Mouse (Mus musculus) C2C12 (cell line): ENCODE results near the gene Spef1.

Experiments used
- CTCF ChIP-seq: IDR thresholded peaks from one replicate; pipeline ENCODE4 v1.5.1; 2011; ENCODE audit not compliant: control insufficient read depth, insufficient read depth, insufficient read length
- USF1 ChIP-seq: IDR thresholded peaks from one replicate; pipeline ENCODE4 v1.6.1; 2011; ENCODE audit warnings: low read depth, mild to moderate bottlenecking, control low read depth, moderate library complexity

DNA sequence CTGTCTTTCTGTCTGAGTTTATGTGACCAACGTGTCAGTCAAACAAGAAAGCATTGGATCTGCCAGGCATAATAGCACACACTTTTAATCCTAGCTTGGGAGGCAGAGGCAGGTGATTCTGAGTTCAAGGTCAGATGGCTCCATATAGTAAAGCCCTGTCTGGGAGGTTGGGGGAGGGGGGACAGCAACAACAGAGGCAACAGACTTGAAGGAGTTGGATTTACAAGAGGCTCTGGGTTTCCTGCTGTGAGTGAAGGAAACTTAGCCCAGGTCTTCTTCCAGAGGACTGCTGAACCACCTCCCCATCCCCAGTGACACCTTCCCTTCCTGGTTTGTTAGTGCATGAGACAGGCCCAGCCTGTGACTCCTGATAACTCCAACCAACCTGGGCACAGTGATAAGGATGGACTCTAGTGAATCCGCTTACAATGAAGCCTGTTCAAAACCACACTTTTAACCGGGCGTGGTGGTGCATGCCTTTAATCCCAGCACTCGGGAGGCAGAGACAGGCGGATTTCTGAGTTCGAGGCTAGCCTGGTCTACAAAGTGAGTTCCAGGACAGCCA lies 34.8 kb downstream of the Spef1 start:
- TF ChIP-seq CTCF (no peak), USF1 (no peak)
